Mouse (Mus musculus): ENCODE measurements around the gene Rpl7l1. TPM values are rescaled to one million over a fixed set of nuclear protein-coding genes. Genes with fewer than 3 reads are reported as not detected.

Rpl7l1 gene
- polyA plus RNA-seq, 1 experiment from 2014 or later = 171 TPM

DNA sequence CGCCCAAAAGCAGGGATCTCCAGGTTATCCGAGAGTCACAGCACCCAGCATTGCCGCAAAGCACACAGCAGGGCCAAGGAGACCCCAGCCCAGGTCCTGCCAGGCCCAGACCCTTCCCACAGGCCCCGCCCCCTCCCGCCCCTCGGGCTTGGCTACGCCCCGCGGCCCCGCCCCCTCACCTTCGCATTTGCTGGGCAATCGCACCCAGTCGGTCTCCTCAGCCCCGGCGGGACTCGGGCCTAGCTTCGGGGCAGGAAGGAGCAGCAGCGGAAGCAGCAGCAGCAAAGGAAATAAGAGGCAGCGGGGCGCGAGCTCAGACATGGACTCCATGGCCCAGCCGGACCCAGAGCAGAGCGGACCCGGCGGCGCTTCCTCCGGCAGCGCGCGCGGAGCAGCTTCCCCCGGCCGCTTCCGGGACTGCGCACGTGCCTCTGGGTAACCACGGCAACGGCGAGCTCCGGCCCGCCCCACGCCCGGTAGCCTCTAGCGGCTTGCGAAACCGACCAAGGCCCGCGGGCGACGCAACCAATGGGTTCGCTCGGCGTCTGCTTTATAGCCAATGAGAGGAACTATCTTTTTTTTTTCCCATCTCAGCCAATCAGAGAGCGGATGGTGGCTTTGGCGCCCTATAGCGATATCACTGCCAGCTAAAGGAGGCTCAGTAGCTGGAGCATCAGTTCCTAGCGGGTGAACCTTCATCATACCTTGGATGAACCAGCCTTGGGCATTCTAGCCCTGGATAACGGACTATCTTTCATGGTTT lies 30.5 kb downstream of the Rpl7l1 start, which contains the start of gene Cnpy3:
Gene Cnpy3 (minus strand): TSS at position 421 of the 763 bp plus-strand sequence.
- DNase-seq (peak; percentile 99), ATAC-seq (ENCODE audit: insufficient read depth) (peak; percentile 98)
- peak within 1 kb of the TSS; percentile 88 for H3K27ac ChIP-seq (ENCODE audit: low read depth)
- WGBS = under 1% methylated on average over 58 of the region's 58 CpGs
- H3K4me2 ChIP-seq = peak within 1 kb of the TSS; percentile 88
- H3K36me3 ChIP-seq (ENCODE audit: insufficient read depth) = peaks cover 5% of the 10 kb centered on the region
- no peak for TF ChIP-seq CTCF (IDR thresholded peaks at IDR 0.05; ENCODE audit: low read depth)
- peak within 1 kb of the TSS; percentile 70 for H3K4me3 ChIP-seq (ENCODE audit: low read depth, low read length)
- H3K9ac ChIP-seq = peak within 1 kb of the TSS; percentile 71
- H3K27me3 ChIP-seq (ENCODE audit: insufficient read depth, low read length) = no peaks in the 10 kb centered on the region
- H3K4me1 ChIP-seq (ENCODE audit: insufficient read depth) = peaks cover 9% of the 10 kb centered on the region; the same call in 1 of the 2 replicates
- no peaks in the 10 kb centered on the region for H3K9me3 ChIP-seq (ENCODE audit: low read depth, low read length)

GRCm38 (mm10) chr17:46751056-46751793 lies 31.2 kb downstream of the Rpl7l1 start:
- peak overlapping the region; percentile 88 for H3K4me2 ChIP-seq
- peak overlapping the region; percentile 88 for H3K27ac ChIP-seq (ENCODE audit: low read depth)
- no peak for TF ChIP-seq CTCF (IDR thresholded peaks at IDR 0.05; ENCODE audit: low read depth)
- peak; percentile 67 for DNase-seq
- no peaks in the 10 kb centered on the region for H3K9me3 ChIP-seq (ENCODE audit: low read depth, low read length)
- peaks cover 9% of the 10 kb centered on the region; the same call in 1 of the 2 replicates for H3K4me1 ChIP-seq (ENCODE audit: insufficient read depth)
- ATAC-seq (ENCODE audit: insufficient read depth) = no peak; the same call in 1 of the 2 replicates
- H3K36me3 ChIP-seq (ENCODE audit: insufficient read depth) = peaks cover 11% of the 10 kb centered on the region
- WGBS = 16% methylated on average over 16 of the region's 16 CpGs
- peak overlapping the region; percentile 71 for H3K9ac ChIP-seq
- no peaks in the 10 kb centered on the region for H3K27me3 ChIP-seq (ENCODE audit: insufficient read depth, low read length)
- peak overlapping the region; percentile 70 for H3K4me3 ChIP-seq (ENCODE audit: low read depth, low read length)

DNA sequence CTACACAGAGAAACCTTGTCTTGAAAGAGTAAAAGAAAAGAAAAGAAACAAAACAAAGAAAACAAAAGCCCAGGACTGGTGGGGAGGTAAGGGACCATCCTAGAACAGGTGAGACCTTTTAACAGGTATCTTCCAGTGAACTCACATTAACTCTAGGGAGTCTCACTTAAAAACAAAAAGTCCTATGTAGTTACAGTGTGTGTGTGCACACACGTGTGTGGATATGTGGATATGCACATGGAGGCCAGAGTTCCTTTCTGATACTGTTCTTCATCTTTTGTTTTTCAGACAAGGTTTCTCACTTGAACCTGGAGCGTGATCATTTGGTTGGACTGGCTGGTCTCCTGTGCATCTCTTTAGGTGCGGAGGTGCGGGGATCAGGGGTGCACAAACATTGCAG lies 31.9 kb downstream of the Rpl7l1 start:
- DNase-seq (no peak), ATAC-seq (ENCODE audit: insufficient read depth) (no peak)
- 90% methylated on average over 4 of the region's 4 CpGs for WGBS
- Histone ChIP-seq H3K9ac (peak overlapping the region; percentile 71; the same call in 1 of the 2 replicates), H3K4me2 (peak overlapping the region; percentile 88), H3K27me3 (ENCODE audit: insufficient read depth, low read length) (no peaks in the 10 kb centered on the region), H3K9me3 (ENCODE audit: low read depth, low read length) (no peaks in the 10 kb centered on the region), H3K27ac (ENCODE audit: low read depth) (no peak overlapping the region), H3K4me3 (ENCODE audit: low read depth, low read length) (peak overlapping the region; percentile 70), H3K36me3 (ENCODE audit: insufficient read depth) (peaks cover 18% of the 10 kb centered on the region), H3K4me1 (ENCODE audit: insufficient read depth) (peaks cover 9% of the 10 kb centered on the region; the same call in 1 of the 2 replicates)
- TF ChIP-seq CTCF (IDR thresholded peaks at IDR 0.05; ENCODE audit: low read depth) = no peak

DNA sequence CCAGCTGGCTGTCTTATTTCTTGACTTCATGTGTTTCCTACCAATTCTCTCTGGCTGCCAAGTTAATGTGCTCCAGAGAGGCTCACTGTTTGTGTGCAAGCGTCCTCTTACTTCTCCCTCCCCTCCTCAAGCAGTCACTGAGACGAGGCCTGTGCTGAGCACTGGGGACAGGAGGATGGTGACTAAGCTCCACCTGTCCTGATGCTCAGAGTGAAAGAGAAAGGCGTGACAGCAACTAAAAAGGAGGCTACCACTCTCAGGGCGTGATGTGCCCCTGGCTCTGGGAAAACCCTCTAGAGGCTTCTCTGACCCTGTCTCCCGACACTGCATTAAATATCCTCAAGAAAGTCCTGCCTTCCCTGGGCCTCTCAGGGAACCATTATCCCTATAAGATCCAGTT lies 33.2 kb downstream of the Rpl7l1 start:
- peaks cover 9% of the 10 kb centered on the region; the same call in 1 of the 2 replicates for H3K4me1 ChIP-seq (ENCODE audit: insufficient read depth)
- no peak overlapping the region for H3K4me3 ChIP-seq (ENCODE audit: low read depth, low read length)
- no peak overlapping the region for H3K4me2 ChIP-seq
- H3K36me3 ChIP-seq (ENCODE audit: insufficient read depth) = peaks cover 25% of the 10 kb centered on the region
- DNase-seq (no peak), ATAC-seq (ENCODE audit: insufficient read depth) (no peak)
- no peak overlapping the region for H3K27ac ChIP-seq (ENCODE audit: low read depth)
- no peak overlapping the region for H3K9ac ChIP-seq
- no peak for TF ChIP-seq CTCF (IDR thresholded peaks at IDR 0.05; ENCODE audit: low read depth)
- H3K27me3 ChIP-seq (ENCODE audit: insufficient read depth, low read length) = no peaks in the 10 kb centered on the region
- no peaks in the 10 kb centered on the region for H3K9me3 ChIP-seq (ENCODE audit: low read depth, low read length)
- WGBS = 87% methylated on average over 5 of the region's 5 CpGs

GRCm38 (mm10) chr17:46747806-46748205 lies 34.7 kb downstream of the Rpl7l1 start:
- peaks cover 9% of the 10 kb centered on the region; the same call in 1 of the 2 replicates for H3K4me1 ChIP-seq (ENCODE audit: insufficient read depth)
- no peak overlapping the region for H3K9ac ChIP-seq
- H3K27ac ChIP-seq (ENCODE audit: low read depth) = no peak overlapping the region
- H3K9me3 ChIP-seq (ENCODE audit: low read depth, low read length) = no peaks in the 10 kb centered on the region
- no peaks in the 10 kb centered on the region for H3K27me3 ChIP-seq (ENCODE audit: insufficient read depth, low read length)
- H3K4me2 ChIP-seq = no peak overlapping the region
- TF ChIP-seq CTCF (IDR thresholded peaks at IDR 0.05; ENCODE audit: low read depth) = no peak
- H3K4me3 ChIP-seq (ENCODE audit: low read depth, low read length) = no peak overlapping the region
- DNase-seq = no peak
- no peak for ATAC-seq (ENCODE audit: insufficient read depth)
- WGBS = 82% methylated on average over 2 of the region's 2 CpGs
- peaks cover 32% of the 10 kb centered on the region for H3K36me3 ChIP-seq (ENCODE audit: insufficient read depth)

- no peak for ATAC-seq (ENCODE audit: insufficient read depth)
These were observed 35.2 kb downstream of the Rpl7l1 start for GRCm38 (mm10) chr17:46747234-46747633.

DNA sequence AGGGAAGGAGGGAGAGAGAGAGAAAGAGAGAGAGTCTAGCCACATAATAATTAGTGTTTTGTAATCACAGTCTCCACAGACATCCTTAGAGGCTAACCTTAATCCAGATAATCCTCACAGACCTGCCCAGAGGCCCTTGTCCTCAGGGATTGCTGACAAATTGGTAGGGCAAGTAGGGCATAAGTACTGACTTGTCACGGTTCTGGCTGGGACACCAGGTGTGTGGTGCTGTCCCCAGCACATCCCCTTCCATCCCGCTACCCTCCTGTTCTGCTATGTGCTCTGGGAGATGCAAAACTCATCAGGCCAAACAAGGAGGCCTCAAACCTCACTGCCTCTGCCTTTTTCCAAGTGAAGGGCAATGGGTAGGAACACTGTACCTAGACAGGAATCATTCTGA lies 37.0 kb downstream of the Rpl7l1 start:
- no peak for TF ChIP-seq CTCF (IDR thresholded peaks at IDR 0.05; ENCODE audit: low read depth)
- 84% methylated on average over 2 of the region's 2 CpGs for WGBS
- no peak overlapping the region for H3K4me3 ChIP-seq (ENCODE audit: low read depth, low read length)
- H3K4me2 ChIP-seq = no peak overlapping the region
- no peak overlapping the region for H3K27ac ChIP-seq (ENCODE audit: low read depth)
- ATAC-seq (ENCODE audit: insufficient read depth) (no peak), DNase-seq (no peak)
- H3K36me3 ChIP-seq (ENCODE audit: insufficient read depth) = peaks cover 47% of the 10 kb centered on the region
- no peaks in the 10 kb centered on the region for H3K27me3 ChIP-seq (ENCODE audit: insufficient read depth, low read length)
- no peak overlapping the region for H3K9ac ChIP-seq
- peaks cover under 1% of the 10 kb centered on the region; the same call in 1 of the 2 replicates for H3K4me1 ChIP-seq (ENCODE audit: insufficient read depth)
- H3K9me3 ChIP-seq (ENCODE audit: low read depth, low read length) = no peaks in the 10 kb centered on the region

More at GRCm38 (mm10) chr17:46747234-46747633, 35.2 kb downstream of the Rpl7l1 start:
- no peak overlapping the region for H3K4me3 ChIP-seq (ENCODE audit: low read depth, low read length)
- peaks cover 9% of the 10 kb centered on the region; the same call in 1 of the 2 replicates for H3K4me1 ChIP-seq (ENCODE audit: insufficient read depth)
- H3K9me3 ChIP-seq (ENCODE audit: low read depth, low read length) = no peaks in the 10 kb centered on the region
- peaks cover 38% of the 10 kb centered on the region for H3K36me3 ChIP-seq (ENCODE audit: insufficient read depth)
- no peak overlapping the region for H3K9ac ChIP-seq
- H3K27me3 ChIP-seq (ENCODE audit: insufficient read depth, low read length) = no peaks in the 10 kb centered on the region
- no peak for TF ChIP-seq CTCF (IDR thresholded peaks at IDR 0.05; ENCODE audit: low read depth)
- no peak overlapping the region for H3K27ac ChIP-seq (ENCODE audit: low read depth)
- DNase-seq = no peak
- WGBS = 78% methylated on average over 8 of the region's 8 CpGs
- no peak overlapping the region for H3K4me2 ChIP-seq

Measured in lung, embryonic 14.5 days (tissue).